Mouse (Mus musculus): ENCODE data around the gene Cct7.
A peak's percentile ranks its signal among the peaks of the same experiment; 100 is the strongest.
"Not testable (repeated sequence)": the region's sequence is repeated elsewhere in the genome, so short reads cannot be mapped to it uniquely, and the experiment has no call there.

Gene Cct7

DNA sequence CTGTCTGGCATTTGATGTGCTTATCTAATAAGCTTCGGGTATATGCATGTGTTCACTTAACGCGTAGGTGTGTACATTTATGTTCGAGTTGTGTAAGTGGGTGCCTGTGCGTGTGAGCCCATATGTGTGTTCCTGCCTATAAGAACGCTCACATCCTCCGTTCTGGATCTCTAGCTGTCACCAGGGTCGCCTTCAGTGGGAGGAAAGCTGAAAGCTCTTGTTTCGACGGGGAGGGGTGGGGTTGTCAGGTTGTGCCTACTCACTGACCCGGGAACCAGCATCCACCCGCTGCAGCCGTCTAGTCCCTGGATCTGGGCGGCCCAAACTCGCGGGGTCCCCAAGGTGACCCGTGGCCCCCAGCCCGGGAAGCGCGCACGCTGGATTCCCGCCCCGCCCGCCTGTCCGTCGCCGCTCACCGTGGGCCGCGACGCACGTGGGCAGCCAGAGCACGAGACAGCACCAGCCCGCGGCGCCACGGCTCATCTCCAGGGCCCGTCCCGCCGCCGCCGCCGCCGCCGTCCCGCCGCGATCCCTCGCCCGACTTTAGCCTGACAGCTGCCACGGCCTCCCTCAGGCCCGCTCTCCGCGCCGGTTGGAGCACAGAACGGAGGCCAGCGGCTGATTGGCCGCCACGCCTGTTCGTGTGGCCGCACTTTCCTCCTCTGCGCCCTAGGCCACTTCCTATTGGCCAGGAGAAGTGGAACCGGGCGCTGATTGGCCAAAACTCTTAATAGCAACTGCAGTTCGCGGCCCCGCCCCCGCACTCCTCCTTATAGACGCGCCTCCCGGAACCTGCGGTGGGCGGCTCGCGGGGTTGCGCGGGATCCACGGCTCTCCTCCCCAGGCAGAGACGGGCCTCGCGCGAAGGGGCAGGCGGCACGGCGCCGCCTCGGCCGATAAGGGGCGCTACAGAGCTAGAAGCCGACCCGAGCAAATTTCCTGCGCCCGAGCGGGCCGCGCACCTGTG, at the start of gene Cct7:
Gene Cct7 (plus strand): TSS at position 818 of the 967 bp plus-strand sequence.
- peak; percentile 99 for DNase-seq (ENCODE audit: low read depth, low spot score)

DNA sequence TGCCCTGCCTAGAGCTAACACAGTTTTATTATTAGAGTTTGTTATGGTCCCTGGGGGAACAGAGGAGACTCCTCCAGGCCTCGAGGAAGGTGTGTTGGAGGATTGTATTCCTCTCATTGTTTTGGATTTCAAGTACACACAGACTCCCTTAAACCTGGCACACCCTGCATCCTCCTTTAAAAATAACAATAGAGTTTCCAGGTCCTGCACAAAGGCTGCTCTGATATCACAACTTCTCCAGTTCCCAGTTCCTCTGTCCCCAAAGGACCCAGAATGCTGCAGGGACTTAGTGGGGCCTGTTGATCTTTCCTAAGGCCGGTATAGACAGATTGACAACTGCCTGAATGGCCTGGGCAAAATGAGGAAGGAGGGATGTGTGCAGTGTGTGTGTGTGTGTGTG, 48.7 kb upstream of the Cct7 start:
- no peak for DNase-seq (ENCODE audit: low read depth, low spot score)

DNA sequence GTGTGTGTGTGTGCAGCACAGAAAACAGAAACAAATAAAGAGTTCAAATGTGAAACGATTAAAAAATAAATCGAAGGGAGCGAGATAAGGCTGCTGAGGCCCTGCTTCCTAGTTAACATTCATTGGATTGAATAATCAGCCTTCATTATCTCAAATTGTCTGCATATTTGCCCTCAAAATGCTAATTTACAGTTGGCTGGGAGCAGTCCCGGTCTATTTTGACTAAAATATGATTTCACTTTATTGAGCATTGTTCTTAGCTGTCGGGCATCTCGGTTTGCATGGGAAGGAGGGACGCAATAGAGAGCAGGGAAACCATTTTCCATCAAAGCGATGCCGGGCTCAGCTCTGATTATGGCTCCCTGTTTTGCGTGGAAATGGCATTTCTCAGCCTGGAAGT, 48.3 kb upstream of the Cct7 start:
- no peak for DNase-seq (ENCODE audit: low read depth, low spot score)

DNA sequence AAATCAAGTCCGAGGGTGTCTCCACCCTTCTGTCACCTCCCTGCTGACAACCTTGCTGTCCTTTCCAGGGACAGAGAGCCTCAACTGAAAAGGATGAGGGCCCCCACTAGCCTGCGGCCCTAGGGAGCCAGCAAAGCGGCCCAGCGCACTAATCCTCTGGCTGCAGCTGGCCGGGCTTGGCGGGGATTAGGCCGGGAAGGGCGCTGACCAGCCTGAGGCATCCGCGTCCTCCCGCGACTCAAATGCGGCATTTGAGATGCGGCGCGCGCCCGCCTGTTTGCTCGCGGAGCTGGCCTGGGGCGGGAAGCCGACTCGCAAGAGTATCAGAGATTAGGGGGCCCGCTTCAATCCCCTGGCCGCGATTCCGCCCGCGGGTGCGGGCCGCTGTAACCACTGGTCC, 42.3 kb upstream of the Cct7 start:
- DNase-seq (ENCODE audit: low read depth, low spot score): peak; percentile 78

DNA sequence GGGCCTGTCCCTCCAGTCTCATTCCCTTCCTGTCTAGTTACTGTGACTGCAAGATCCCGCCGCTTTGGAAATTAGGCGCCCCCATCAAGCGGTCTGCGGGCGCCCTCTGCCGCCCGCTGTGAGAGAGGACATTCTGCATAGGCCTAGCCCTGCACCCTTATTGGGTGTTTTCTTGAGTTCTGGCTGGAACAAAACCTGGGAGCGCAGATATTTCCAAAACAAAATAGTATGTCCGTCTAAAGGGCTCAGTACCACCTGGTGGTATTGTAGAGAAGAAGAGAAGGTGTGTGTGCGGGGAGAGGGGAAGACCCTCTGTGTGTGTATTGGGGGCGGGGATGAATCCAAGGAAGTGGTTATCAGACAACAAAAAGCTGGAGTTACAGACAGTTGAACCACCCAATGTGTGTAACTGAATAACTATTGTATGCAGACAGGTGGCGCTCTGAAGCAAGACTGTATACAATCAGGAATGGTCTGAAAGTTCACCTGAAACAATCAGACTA, 40.5 kb upstream of the Cct7 start:
- DNase-seq (ENCODE audit: low read depth, low spot score): peak; percentile 77

DNA sequence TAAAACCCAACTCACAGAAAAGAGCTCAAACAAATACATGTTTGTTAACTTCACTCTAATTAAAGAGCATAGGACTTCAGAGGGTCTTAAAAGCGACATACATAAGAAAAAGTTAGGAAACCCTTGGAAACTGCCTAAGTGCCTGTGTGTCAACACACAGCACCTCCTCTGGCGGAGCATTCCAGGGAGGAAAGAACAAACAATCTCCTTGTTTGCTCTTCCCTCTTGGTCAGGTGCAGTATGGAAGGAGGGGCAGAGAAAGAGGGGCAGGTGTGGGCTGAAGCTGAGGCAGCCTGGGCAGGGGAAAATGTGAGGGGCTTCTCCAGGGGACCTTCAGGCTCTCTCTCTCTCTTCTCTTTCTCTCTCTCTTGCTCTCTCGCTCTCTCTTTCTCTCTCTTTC, 35.5 kb upstream of the Cct7 start:
- no peak for DNase-seq (ENCODE audit: low read depth, low spot score)

DNA sequence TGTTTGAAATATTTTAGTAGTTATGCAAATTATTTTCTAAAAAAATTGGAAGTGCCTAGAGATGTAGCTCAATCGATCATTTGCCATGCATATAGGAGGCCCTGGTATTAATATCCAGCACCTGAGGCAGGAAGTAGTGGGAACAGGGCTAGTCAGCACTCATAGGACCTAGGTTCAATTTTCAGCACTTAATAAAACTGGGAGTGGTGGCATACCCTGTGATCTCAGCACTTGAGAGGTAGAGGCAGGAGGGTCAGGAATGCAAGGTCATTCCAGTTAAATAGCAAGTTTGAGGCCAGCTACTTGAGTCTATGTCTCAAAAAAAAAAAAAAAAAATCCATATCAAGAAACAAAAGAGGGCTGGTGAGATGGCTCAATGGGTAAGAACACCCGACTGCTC, 32.2 kb upstream of the Cct7 start:
- no peak for DNase-seq (ENCODE audit: low read depth, low spot score)

DNA sequence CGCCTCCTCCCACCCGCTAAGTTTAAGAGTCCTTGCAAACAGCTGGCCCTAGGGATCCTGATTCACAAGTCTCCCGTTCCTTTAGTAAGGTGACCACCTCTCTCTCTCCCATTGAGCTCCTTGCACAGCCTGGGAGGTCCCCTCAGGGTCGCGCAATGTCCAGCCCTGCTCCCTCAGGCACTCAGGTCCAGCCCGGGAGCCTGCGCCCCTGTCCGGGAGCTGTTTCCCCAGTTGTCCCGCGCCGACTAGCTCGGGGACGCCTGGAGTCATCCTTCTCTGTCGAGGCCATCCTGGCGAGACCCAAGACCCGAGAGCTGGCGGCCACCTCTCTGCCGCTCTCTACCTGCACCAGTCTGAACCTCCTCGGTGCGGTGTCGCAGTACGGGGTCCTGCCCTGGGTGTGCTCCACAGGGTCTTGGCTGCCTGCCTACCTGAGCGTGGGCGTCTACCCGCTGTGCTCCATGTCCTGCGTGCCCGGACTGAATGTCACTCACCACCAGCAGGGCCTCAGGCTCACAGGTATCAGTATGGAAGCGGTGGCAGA, 27.4 kb upstream of the Cct7 start, which contains the start of gene Noto:
Gene Noto (plus strand): TSS at position 51 of the 544 bp plus-strand sequence.
- no peak for DNase-seq (ENCODE audit: low read depth, low spot score)

DNA sequence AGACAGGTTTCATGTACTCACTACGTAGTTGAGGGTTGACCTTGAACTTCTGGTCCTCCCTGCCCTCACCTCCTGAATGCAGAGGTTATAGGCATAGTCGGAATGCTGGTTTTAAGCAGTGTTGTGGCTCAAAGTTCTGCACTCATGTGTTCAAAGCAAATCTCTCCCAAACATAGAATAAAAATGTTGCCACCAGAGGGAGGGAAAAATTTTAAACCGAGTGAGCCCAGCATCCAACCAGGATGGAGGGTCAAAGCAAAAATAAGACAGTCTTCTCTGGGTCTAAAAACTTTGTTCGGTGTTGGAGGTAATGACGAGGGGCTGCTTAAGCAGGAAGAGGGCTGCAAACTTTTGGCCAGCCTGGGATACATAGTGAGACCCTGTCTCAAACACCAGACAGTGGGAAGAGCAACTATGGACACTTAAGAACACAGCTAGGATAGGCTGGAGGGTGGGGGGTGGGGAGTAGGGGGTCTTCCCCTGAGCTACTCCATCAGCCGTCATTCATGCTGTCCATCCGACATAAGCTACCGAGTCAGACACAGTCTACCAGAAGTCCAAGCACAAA, 20.0 kb upstream of the Cct7 start:
- no peak for DNase-seq (ENCODE audit: low read depth, low spot score)

DNA sequence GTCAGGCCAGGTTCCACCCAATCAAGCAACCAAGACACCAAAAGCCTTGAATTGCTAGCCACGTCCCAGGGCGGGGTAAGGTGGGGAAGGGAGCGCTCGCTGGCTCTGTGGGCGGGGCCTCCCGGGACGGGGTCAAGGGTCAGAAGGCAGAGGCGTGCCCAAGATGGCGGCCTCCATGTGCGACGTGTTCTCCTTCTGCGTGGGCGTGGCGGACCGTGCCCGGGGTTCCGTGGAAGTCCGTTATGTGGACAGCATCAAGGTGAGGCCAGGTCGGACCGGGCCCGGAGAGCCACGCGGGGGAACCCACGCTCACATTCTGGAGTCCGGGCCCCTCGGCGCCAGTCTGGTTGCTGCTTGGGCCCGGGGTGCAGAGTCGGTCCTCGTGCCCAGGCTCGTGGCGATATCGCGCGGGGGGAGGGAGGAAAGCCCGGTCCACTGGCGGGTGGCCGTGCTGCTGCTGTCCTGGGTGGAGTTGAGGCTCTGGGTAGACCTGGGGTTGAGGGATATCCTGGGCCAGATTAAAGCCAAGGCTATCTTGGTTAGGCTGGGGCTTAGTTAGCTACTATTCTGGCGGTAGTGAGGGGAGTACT, 19.4 kb upstream of the Cct7 start, which contains the start of gene Smyd5:
Gene Smyd5 (plus strand): TSS at position 148 of the 590 bp plus-strand sequence.
- DNase-seq (ENCODE audit: low read depth, low spot score): no peak

DNA sequence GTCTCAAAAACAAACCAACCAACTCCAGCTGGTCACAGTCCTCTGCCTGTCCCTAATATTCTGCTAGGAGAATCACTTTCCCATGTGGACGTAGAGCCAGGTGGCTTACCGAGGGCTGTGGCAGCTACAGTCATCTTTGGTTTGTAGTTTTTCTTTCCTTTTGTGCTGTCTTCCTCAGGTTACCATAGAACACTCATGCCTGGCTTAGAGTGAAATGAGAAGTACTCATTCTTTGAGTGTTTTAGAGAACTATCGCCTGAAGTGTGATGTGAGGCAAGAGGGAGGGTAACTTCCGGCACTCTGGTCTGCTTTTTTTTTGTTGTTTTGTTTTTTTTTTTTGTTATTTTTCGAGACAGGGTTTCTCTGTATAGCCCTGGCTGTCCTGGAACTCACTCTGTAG, 17.4 kb upstream of the Cct7 start:
- no peak for DNase-seq (ENCODE audit: low read depth, low spot score)

DNA sequence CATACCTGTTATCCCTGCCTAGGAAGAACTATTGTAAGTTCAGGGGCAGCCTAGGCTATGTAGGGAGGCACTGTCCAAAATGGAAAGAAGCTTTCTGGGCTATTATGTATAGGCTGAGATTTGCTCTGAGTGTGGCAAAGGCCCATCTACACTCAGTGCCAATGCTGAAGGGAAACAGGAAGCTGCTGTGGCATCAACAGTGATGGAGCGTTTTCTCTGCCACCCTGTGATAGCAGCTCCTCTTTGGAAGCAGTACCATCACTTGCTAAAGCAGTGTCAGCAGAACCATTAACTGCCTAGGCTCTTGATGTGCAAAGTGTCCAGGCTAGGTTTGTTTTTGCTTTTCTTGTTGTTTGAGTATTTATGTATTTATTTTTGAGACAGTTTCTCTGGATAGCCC, 15.1 kb upstream of the Cct7 start:
- DNase-seq (ENCODE audit: low read depth, low spot score): no peak

DNA sequence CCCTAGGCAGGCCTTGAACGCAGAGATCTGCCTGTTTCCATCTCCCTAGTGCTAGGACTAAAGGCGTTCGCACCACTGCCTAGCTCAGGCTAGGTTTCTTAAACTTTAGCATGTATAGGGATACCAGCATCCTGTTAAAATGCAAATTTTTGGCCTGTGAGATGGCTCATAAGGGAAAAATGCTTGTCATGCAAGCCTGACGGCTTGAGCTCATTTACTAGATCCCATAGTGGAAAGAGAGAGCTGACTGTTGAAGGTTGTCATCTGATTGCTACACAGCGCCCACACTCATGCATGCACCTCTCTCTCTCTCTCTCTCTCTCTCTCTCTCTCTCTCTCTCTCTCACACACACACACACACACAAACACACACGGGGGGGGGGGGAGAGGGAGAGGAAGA, 14.7 kb upstream of the Cct7 start:
- no peak for DNase-seq (ENCODE audit: low read depth, low spot score)

DNA sequence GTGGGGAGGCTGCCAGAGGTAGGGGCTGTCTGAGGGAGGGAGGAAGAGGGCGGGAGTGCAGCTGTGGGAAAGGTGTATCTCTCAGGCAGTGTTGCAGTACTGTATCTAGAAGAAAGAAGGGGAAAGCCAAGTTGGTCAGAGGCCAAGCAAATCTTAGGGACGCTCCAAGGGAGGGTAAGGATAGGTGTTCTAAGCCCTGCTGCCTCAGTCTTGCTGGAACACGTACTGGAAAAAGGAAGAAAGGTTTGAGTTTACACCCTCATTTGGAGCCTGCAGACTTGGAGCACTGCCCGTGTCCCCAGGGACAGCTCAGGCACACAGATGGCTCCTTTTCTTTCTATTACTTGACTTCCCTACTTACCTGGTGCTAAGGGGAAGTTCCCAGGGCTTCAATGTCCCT, 10.2 kb upstream of the Cct7 start:
- no peak for DNase-seq (ENCODE audit: low read depth, low spot score)

DNA sequence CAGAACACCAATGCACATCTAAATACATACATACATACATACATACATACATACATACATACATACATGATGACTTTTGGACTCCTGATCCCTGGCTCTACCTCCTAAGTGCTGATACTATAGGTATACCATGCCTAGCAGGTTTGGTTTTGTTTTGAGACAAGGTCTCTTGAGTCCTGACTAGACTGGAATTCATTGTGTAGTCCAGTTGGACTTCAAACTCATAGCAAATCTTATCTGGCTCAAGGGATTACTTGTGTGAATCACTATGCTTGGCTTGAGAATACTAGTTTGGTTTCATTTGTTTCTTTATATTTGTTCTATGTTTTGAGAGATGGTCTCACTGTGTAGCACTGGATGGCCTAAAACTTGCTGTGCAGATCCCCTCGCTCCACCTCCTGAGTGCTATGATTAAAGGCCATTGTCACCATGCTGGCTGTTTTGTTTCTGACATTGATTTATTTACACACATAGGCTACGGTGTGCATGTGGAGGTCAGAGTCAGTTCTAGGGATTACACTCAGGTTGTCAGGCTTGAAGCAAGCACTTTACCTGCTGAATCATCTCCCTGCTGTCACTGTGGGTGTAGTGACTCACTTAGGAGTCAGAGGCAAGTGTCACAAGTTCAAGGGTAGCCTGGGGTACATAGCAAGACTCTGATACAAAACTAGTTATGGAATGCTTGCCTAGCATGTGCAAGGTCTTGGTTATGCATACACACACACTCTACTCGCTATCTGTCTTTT, 7.7 kb upstream of the Cct7 start:
- DNase-seq (ENCODE audit: low read depth, low spot score): no peak

DNA sequence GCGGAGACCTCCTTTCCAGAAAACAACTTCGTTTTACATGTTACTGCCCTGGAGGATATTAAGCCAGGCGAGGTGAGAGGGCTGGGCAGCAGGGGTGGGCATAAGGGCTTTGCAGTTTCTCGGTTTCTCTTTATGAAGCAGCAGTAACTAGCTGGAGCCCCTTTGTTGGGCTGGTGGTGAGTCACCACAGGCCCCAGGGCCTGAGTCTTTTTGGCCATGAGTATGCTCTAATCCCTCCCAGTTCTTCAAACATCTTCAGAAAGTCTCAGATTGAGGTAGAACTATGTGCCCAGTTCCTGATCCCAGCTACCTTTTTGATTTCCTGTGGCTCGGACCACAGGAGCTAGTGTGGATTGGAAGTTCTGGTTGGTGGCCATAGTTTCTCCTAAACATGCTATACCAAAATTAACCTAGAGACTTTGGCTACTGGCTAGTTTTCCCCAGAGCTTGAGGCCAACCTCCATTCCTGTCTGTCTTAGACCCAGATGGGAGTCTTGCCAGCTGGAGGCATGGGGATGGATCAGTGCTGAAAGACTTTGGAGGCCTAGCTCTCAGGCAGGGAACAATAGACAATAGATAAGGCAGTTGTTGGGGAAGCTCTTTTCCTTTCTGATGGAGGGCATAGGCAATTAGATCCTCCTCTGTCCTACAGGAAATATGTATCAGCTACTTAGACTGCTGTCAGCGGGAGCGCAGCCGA, 6.9 kb upstream of the Cct7 start:
- DNase-seq (ENCODE audit: low read depth, low spot score): no peak

DNA sequence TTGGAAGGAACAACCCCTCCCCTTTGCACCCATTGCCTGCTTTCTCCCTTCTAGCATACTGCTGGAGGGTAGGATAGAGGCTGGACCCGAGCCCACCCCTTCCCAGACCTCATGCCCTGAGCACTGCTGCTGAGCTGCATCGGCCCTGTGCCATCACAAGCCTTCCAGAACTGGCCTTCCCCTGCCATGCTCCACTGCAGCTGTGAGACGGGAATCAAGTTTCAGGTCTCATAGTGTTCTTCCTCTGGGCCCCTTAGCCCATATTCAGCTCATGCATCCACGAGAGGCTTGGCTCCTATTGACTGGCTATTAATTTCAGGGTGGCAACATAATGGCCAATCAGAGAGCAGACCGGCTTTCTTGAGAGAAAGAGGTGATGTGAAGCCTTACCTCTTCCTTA, 6.0 kb upstream of the Cct7 start:
- no peak for DNase-seq (ENCODE audit: low read depth, low spot score)

DNA sequence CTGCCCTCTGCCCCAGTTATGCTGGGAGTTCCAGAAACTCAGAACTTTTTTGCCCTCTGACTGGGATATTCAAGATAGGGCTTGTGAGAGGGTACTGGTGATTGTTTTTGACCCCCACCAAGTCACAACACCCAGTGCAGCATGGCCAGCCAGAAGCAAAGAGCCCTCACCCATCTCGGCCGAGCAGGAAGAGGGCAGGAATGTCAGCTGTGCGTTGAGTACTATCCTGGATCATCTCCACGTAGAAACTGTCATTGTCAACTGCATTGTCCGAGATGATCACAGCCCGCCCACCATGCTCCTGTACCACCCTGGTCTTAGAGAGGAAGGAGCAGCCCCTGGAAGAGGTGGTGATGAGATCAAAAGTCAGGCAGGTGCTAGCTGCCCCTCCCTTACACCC, 4.0 kb upstream of the Cct7 start:
- no peak for DNase-seq (ENCODE audit: low read depth, low spot score)

DNA sequence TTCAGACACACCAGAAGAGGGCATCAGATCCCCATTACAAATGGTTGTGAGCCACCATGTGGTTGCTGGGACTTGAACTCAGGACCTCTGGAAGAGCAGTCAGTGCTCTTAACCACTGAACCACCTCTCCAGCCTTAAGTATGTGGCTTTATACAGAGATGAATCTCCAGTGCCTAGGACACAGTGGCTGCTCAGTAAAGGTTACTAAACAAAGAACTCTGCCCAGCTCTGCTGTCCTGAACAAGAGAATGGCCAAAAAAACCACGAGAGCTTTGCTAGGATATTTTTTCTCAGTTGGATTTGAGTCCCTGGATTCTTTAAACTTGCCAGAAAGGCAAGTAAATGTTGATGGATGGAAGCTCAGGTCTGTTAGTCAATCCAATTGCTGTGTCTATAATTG, 1.2 kb upstream of the Cct7 start:
- DNase-seq (ENCODE audit: low read depth, low spot score): not testable (repeated sequence)

DNA sequence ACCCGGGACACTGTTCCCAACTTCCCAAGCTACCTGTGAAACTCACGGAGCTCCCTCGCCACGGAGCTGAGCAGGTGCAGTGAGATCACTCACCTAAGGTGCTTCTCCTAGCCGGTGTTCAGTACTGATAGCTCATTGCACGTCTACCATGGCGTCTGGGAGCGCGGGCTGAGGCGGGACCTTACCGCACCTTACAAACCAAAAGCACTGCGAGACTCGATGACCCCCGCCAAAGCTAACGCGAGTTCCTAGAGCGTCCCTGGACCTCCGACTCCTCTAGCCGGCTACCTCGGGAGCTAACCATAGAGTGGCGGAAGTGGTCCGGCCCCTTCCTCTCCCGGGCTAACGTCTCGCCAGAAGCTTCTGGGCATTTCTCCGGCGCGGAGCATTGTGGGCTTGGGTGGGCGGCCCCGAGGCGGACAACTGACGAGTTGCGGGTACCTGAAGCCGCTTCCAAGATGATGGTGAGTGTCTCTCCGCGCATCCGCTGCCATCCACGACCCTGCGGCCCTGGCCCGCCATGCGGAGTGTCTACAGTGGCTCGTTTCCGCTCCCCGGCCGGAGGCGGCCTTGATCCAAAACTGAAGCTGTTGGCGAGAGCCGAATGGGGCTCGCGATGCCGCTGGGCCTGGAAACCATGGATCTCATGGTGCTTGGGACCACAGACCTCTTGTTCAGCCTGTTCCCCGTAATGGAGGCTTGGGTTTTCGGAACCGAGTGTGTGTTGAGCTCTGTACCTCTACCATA, 523 bp downstream of the Cct7 start, which contains the start of gene Pradc1:
Gene Pradc1 (minus strand): TSS at position 307 of the 747 bp plus-strand sequence.
- peak; percentile 96 for DNase-seq (ENCODE audit: low read depth, low spot score)

Data from retina, postnatal 7 days (tissue).